Mouse (Mus musculus): ENCODE measurements at regions not wholly inside any gene's neighbourhood (a gene's known extent, or its start where the extent isn't known, plus 50 kb on each side); places are given as distances from the start of the nearest gene placed in this dataset.
"Not testable (repeated sequence)": the region's sequence is repeated elsewhere in the genome, so short reads cannot be mapped to it uniquely, and the experiment has no call there.

- no peak for DNase-seq (ENCODE audit: extremely low spot score, low read depth, low spot score)
Measured at GRCm38 (mm10) chr15:8832970-8833369, 122.4 kb upstream of the Slc1a3 start.

DNA sequence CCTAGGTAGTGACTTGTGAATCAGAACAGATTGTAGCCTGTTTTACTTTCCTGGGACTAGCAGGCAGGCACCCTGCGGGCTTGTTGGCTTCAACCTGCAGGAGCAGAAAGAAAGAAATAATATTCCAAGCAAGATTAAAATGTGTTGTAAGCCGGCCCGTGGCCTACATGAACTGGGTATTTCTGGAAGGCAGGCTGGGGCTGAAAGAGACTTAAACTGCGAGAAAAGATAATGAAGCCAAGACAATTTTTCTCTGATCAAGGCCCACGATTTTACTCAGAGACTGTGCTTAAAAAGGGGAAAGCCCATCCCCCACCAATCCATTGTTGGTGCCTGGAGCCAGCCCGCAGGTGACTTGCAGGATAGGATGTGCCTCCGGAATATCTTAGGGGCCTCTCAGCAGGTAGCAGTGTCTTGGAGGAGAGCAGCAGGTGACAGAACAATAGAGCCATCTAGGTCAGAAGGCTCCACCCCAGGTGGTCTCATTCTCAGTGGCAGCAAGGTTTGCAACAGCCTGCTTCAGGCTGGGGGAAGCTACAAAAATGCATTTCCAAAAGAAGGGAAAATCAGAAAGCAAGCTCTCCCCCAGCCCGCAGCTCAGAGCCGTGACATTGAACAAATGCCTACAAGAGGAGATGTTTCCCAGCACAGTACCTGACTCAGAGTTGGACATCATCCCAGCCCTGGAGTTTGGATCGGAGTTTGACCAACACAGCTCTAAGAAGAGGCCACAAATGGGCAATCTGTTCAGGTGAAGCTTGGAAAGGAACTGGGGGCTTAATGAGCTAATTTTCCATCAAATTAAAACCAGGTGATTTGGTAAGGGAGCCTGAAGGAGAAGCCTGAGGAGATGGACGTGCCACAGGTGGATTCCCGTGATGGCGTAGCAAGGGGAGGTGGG lies 121.4 kb upstream of the Slc1a3 start:
- DNase-seq (ENCODE audit: extremely low spot score, low read depth, low spot score) = no peak

- DNase-seq (ENCODE audit: extremely low spot score, low read depth, low spot score) = no peak
Measured at GRCm38 (mm10) chr15:8824861-8825260, 114.3 kb upstream of the Slc1a3 start.

DNA sequence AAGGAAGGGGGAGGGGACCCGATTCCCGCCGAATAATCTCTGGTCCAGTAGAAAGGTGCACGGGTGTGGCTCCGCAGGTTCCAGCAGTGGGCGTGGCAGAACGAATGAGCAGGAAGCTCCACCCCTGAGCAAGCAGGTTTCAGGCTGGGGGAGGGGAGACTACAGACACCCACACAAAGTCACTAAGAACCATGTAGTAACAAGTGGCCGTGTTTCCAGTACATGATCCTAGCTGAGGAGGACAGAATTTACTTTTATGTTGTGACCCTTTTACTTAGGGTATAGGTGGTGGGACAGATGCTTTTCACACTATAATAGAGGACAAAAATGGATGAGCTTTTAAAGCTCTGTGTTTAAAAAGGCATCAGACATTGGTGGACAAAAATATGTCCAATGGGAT lies 112.2 kb upstream of the Slc1a3 start:
- not testable (repeated sequence) for DNase-seq (ENCODE audit: extremely low spot score, low read depth, low spot score)

DNA sequence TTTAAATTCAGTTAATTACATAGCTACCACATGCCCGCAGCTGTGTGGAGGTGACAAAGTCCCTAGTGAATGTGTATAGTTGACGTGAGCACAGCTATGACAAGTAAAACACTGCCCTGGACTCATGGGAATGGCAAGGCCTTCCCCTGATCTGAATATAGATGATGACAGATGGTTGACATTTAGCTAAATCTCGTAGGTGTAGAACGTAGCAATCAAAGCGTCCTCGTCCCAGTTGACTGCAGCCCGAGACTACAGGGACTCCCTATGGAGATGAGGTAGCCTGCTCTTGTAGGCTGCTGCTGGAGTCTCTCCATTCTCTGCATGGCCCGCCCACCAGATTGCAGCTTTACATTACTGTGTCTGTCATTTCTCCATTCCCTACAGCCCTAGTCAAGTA lies 107.0 kb upstream of the Slc1a3 start:
- no peak for DNase-seq (ENCODE audit: extremely low spot score, low read depth, low spot score)

GRCm38 (mm10) chr15:8816501-8817368 lies 106.2 kb upstream of the Slc1a3 start:
- DNase-seq (ENCODE audit: extremely low spot score, low read depth, low spot score) = no peak

GRCm38 (mm10) chr15:8815958-8816357 lies 105.4 kb upstream of the Slc1a3 start:
- no peak for DNase-seq (ENCODE audit: extremely low spot score, low read depth, low spot score)

GRCm38 (mm10) chr15:8815277-8815676 lies 104.7 kb upstream of the Slc1a3 start:
- DNase-seq (ENCODE audit: extremely low spot score, low read depth, low spot score) = no peak

- DNase-seq (ENCODE audit: extremely low spot score, low read depth, low spot score) = no peak
Measured at GRCm38 (mm10) chr15:8806354-8806753, 95.8 kb upstream of the Slc1a3 start.

- DNase-seq (ENCODE audit: extremely low spot score, low read depth, low spot score) = not testable (repeated sequence)
Measured at GRCm38 (mm10) chr15:8805565-8805964, 95.0 kb upstream of the Slc1a3 start.

- DNase-seq (ENCODE audit: extremely low spot score, low read depth, low spot score) = no peak
Measured at GRCm38 (mm10) chr15:8802058-8802457, 91.5 kb upstream of the Slc1a3 start.

GRCm38 (mm10) chr15:8797015-8797414 lies 86.5 kb upstream of the Slc1a3 start:
- no peak for DNase-seq (ENCODE audit: extremely low spot score, low read depth, low spot score)

GRCm38 (mm10) chr15:8792106-8792505 lies 81.5 kb upstream of the Slc1a3 start:
- no peak for DNase-seq (ENCODE audit: extremely low spot score, low read depth, low spot score)

GRCm38 (mm10) chr15:8789924-8790323 lies 79.4 kb upstream of the Slc1a3 start:
- DNase-seq (ENCODE audit: extremely low spot score, low read depth, low spot score) = no peak

- DNase-seq (ENCODE audit: extremely low spot score, low read depth, low spot score) = no peak
Measured at GRCm38 (mm10) chr15:8789000-8789399, 78.4 kb upstream of the Slc1a3 start.

DNA sequence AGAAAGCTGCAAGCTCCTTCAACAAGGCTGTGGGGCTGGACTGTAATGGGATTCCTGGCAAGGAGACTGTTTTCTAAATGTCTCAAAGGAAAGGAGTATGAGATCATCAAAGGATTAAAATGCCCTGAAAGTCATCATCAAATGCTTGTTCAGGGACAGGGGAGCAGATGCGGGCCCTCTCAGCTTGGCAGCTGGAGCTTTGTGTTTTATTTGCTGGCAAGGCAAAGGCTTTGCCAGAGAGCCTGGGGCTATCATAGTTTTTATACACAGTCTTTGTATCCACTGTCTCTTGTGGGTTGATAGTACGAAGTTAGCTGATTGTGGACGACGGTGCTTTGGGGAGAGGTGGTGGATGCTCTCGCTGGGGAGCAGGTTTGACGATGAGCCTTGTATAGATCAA lies 75.0 kb upstream of the Slc1a3 start:
- no peak for DNase-seq (ENCODE audit: extremely low spot score, low read depth, low spot score)

DNA sequence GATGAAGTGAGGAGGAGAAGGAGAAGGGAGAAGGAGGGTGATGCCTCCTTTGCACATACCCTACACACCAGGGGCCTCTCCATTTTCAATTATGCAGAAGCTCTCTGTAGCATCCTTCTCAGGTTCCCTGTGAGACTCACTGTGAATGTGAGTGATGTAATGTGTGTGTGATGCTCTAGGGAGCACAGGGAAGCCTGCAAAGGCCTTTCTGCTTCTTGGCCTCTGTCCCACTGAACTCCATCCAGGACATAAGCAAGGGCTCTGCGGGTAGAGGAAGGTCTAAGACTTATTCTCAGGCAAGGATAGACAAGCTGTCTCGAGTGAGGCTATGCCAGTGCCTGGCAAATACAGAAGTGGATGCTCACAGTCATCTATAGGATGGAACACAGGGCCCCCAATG lies 73.0 kb upstream of the Slc1a3 start:
- DNase-seq (ENCODE audit: extremely low spot score, low read depth, low spot score) = no peak

- DNase-seq (ENCODE audit: extremely low spot score, low read depth, low spot score) = no peak
Measured at GRCm38 (mm10) chr15:8783036-8783435, 72.5 kb upstream of the Slc1a3 start.

GRCm38 (mm10) chr15:8782131-8782507 lies 71.6 kb upstream of the Slc1a3 start:
- no peak for DNase-seq (ENCODE audit: extremely low spot score, low read depth, low spot score)

DNA sequence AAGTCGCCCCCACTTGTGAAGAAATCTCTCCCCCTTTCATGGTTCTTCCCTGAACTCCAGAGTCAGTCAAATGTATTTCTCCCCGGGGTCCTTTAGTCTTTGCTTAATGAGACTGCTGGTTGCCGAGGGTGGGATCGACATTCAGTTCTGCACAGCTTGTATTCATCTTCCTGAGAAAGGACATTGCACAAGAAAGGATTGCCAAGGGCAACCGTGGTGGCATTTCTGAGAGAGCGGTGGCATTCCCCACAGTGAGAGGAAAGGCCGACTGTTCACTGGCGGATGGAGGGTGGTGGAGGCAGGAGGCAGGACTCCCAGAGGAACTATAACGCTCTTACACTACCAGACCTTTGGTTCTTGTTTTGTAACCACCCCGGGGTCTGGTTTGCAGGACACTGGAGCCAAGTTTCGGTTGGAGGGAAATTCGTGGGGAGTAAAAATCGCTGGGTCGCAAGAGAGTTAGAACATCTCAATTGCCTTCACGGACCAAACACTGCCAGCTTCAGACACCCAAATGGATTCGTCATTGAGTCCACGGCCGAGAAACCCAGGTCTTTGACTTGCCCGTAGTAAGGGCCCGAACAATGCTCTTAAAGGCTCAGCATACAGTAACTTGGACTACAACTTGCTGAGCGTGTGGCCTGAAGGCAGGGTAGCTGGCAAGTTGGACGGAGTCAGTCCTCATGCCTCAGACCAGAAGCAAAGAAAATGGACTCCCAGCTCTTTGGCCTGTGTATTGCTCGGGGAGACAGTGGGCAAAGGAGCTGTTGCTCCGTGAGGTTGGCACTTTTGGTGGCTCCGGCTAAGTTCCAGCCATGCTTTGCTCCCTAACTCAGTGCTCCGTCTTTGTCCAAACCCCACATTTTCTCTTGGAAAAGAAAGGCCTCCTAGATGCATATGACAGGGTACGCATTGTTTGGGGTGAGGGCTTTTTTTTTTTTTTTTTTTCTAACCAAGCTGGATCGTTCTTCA lies 70.9 kb upstream of the Slc1a3 start:
- DNase-seq (ENCODE audit: extremely low spot score, low read depth, low spot score) = no peak

GRCm38 (mm10) chr15:8780371-8780866 lies 69.9 kb upstream of the Slc1a3 start:
- DNase-seq (ENCODE audit: extremely low spot score, low read depth, low spot score) = no peak
